Mouse (Mus musculus) G1E-ER4 (cell line): Measurements from ENCODE around the gene Nhlrc3. TPM values are rescaled to one million over a fixed set of nuclear protein-coding genes. Genes with fewer than 3 reads are reported as not detected.

Source experiments
- GATA1 ChIP-seq: IDR thresholded peaks from one replicate; pipeline ENCODE4 v1.8.0; 2012; ENCODE audit warnings: low read length, inconsistent platforms
- polyA plus RNA-seq: library from polyadenylated mRNA; stranded (reverse); fragments of >175 nt; gene quantifications from 2 replicates; pipeline ENCODE4 v1.2.3, GENCODE M21; 2012

Gene Nhlrc3
- polyA plus RNA-seq, 1 experiment: 3.3 TPM

DNA sequence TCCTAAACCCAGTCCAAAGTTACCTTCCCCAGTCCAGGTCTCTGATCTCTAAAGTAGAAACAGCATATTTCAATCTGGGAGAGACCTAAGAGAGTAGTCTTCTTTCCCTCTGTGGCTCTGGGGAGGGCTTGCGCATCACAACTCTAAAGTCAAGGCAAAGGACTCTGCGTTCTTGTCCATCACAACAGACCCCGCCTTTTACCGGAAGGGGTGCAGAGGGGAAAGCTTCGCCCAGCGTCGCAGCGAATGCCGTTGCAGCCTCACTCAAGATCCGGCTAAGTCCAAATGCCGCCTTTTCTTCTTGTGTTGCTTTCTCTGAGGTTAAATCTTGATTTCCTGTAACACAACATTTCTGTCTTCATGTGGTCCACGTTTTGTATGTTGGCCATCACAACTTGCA lies 41.5 kb downstream of the Nhlrc3 start:
- TF ChIP-seq GATA1: no peak

DNA sequence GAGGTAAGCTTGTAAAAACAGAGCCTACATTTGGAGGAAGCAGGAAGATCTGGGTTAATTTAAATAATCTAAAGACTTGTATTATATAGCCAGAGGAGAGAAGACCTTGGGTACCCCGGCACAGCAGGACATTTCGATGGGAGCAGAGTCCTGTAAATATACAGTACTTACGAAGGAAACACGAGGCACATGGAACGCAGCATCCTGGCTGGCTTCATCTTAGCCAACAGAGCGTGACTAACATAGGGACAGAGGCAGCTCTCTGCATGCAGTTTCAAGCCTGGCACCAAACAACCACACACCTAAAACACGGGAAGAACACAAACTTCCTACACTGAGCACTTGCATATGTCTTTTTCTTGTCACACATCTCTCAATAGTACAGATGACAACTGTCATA lies 45.4 kb downstream of the Nhlrc3 start:
- TF ChIP-seq GATA1: no peak

- TF ChIP-seq GATA1: no peak
Measured at GRCm38 (mm10) chr3:53416036-53416506, 47.1 kb downstream of the Nhlrc3 start.

DNA sequence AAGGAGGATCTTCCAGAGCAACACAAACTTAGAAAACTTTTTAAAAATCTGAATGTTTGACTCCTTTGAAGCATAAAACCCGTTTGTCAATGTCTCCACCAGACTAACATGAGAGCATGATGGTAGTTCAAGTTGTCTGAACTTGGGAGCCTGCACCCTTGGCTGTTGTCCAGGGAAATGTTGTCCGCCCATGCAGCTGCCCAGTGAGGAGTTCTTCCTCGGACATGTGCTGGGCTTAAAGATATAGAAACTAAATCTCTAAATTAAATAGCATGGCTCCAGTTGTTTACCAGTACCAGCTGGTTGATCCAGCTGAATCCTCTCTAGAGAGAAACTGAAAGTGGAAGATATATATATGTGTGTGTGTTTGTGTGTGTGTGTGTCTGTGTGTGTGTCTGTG lies 49.2 kb downstream of the Nhlrc3 start:
- no peak for TF ChIP-seq GATA1

DNA sequence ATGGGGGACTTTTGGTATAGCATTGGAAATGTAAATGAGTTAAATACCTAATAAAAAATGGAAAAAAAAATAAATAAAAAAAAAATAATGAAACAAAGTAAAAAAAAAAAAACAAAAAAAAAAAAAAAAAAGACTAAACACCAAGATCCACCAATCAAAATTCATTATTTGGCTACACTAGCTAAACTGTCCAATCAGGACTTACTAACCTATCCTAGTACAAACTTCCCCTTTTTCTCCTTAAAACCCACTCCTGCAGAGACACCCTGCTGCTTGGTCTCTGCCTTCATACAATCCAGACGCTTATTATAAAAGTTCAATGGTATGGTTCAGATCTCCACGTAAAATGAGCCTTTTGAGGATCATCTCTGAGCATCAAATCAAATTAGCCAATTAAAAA lies 49.7 kb downstream of the Nhlrc3 start:
- TF ChIP-seq GATA1: no peak

GRCm38 (mm10) chr3:53412259-53412658 lies 50.9 kb downstream of the Nhlrc3 start:
- no peak for TF ChIP-seq GATA1

DNA sequence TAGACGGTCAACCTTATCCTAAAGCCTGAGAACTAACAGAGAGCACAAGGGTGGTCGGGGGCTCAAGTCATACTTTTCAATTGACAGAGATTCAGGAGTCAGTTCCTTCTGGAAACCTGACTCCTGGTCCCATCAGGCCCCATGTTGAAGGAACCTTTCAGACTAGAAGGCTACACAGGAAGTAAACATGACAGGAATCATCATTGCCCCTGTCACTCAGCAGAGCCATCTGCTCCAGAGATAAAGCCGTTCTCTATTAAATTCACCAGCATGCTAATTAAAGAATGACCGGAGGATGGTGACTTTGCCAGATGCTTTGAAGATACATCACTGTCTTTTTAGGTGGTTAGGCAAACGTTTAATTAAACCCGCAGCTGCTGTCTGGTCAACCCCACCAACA lies 53.1 kb downstream of the Nhlrc3 start:
- no peak for TF ChIP-seq GATA1

- no peak for TF ChIP-seq GATA1
Measured at GRCm38 (mm10) chr3:53407145-53407544, 56.0 kb downstream of the Nhlrc3 start.

Other genes with a start within 250 kb of the Nhlrc3 start
- gene Proser1, start 334 bp upstream of the Nhlrc3 start, polyA plus RNA-seq: 49.4 and 60.5 TPM in 2 replicates
- gene Stoml3, start 25.3 kb upstream of the Nhlrc3 start, polyA plus RNA-seq: 0.04 TPM in 1 of 2 replicates, not detected in the other
- gene Frem2, start 194.0 kb upstream of the Nhlrc3 start, polyA plus RNA-seq: not detected in 2 replicates